Mouse (Mus musculus) stomach, embryonic 15.5 days (tissue): ENCODE data around the gene Gm26897. TPM values are rescaled to one million over a fixed set of nuclear protein-coding genes. Genes with fewer than 3 reads are reported as not detected.

Source experiments
- ATAC-seq: fragments of 200-750 bp; cut with Nextera tagmentation; 2 replicates; pipeline ENCODE4 v1.8.0; 2017; ENCODE audit warnings: low read depth, moderate number of reproducible peaks, moderate TSS enrichment; ENCODE audit not compliant: insufficient read depth, low FRiP score
- H3K27ac ChIP-seq: fragments of 300-500 bp; sonication (generic); 2 replicates; pipeline ENCODE4 v1.5.1; 2015; ENCODE audit warnings: mild to moderate bottlenecking, inconsistent platforms
- H3K27me3 ChIP-seq: fragments of 300-500 bp; sonication (generic); replicated peaks from 2 replicates; pipeline ENCODE4 v1.6.1; 2015; ENCODE audit warnings: inconsistent platforms
- H3K36me3 ChIP-seq: fragments of 300-500 bp; sonication (generic); 2 replicates; pipeline ENCODE4 v1.6.1; 2015; ENCODE audit warnings: inconsistent platforms
- H3K4me1 ChIP-seq: fragments of 300-500 bp; sonication (generic); 2 replicates; pipeline ENCODE4 v1.6.1; 2015; ENCODE audit warnings: inconsistent platforms
- H3K4me2 ChIP-seq: fragments of 300-500 bp; sonication (generic); 2 replicates; pipeline ENCODE4 v1.6.1; 2015; ENCODE audit warnings: mild to moderate bottlenecking, inconsistent platforms
- H3K4me3 ChIP-seq: fragments of 300-500 bp; sonication (generic); replicated peaks from 2 replicates; pipeline ENCODE4 v1.5.1; 2015; ENCODE audit warnings: inconsistent platforms
- H3K9ac ChIP-seq: fragments of 300-500 bp; sonication (generic); 2 replicates; pipeline ENCODE4 v1.6.1; 2015; ENCODE audit warnings: inconsistent platforms
- H3K9me3 ChIP-seq: fragments of 300-500 bp; sonication (generic); 2 replicates; pipeline ENCODE4 v1.6.1; 2016; ENCODE audit warnings: inconsistent platforms
- WGBS: fragments of 180-500 bp; shearing (Covaris S2); methylation state at CpG from one replicate; pipeline ENCODE4 v1.1.7; 2015; 5-methylcytosine and 5-hydroxymethylcytosine counted together
- polyA plus RNA-seq: library from polyadenylated mRNA; unstranded; fragments of >200 nt; fragmentation: Nextera tagmentation; extraction: Ambion mirVana; gene quantifications from 2 replicates; pipeline ENCODE4 v1.2.1, GENCODE M21; 2015

Gm26897 gene
- polyA plus RNA-seq = not detected in 2 replicates

DNA sequence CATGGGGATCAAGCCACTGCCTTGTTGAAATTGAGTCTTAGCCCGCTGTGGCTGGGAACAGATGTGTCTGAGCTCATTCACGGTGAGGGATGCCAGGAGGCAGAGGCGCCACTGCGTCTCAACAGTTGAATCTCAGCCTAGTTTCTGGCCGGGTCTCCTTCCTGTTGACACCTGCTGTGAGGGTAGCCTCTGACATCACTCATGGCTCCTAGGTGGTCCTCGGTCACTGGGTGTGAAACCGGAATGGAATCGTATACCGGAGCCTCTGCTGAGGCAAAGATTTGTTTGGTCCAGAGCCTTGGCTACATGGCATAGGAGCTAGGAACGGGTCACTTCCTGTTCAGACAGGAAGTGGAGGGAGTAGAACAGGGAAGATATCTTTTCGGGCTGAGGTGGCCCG is at the start of gene Gm26897:
TSS of gene Gm26897 (plus strand) at position 74 of the 400 bp plus-strand sequence.
- no peak for ATAC-seq
- Histone ChIP-seq H3K36me3 (no peaks in the 10 kb centered on the region), H3K4me1 (no peaks in the 10 kb centered on the region), H3K9ac (no peak within 1 kb of the TSS), H3K4me3 (no peak within 1 kb of the TSS), H3K27me3 (no peaks in the 10 kb centered on the region), H3K27ac (no peak within 1 kb of the TSS), H3K9me3 (no peaks in the 10 kb centered on the region), H3K4me2 (no peak within 1 kb of the TSS)
- 85% methylated on average over 12 of the region's 12 CpGs for WGBS

DNA sequence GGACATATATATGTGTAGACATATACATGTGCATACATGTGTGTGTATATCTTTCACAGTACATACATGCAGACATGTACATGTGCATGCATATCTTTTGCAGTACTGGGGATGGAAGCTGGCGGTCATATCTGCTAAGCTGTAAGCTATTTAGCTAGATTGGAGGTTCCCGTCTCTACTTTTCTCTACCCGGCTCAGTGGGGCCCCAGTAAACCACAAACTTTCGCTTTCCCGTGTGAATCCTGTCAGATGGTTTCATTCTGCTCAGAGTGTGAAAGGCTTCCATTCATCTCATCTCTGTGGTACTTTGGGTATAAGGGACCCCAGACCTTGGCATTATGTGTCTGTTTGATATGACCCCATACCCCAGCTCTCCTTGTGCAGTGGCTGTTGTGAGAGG is 46.4 kb upstream of the Gm26897 start:
- no peak for ATAC-seq
- Histone ChIP-seq H3K4me2 (no peak overlapping the region), H3K4me3 (no peak overlapping the region), H3K9ac (no peak overlapping the region), H3K4me1 (no peaks in the 10 kb centered on the region), H3K27me3 (0 out of 2 replicates have a peak, but pooled peaks cover 3% of the 10 kb centered on the region), H3K9me3 (no peaks in the 10 kb centered on the region), H3K27ac (no peak overlapping the region), H3K36me3 (no peaks in the 10 kb centered on the region)
- 57% methylated on average over 5 of the region's 5 CpGs for WGBS

DNA sequence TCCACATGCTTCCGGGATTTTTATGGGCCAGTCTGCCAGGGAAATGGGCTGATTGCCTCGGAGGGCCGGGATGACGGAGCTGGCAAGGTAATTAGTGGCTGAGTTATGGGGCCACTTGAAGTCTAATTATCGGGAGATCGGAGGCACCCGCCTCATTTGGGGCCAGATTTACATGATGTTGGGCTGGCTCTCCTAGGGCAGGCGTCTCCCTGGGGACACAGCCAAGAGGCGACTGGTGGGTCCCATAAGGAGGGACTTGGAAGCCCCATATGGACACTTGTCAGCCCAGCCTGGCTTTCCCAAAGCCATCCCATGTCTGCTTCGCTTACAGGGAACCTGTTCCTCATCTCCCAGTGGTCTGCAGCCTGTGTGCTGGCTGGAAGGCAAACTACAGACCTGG is 45.1 kb upstream of the Gm26897 start:
- Histone ChIP-seq H3K27me3 (0 out of 2 replicates have a peak, but pooled peaks cover 3% of the 10 kb centered on the region), H3K27ac (no peak overlapping the region), H3K4me3 (no peak overlapping the region), H3K9ac (no peak overlapping the region), H3K4me2 (no peak overlapping the region), H3K4me1 (no peaks in the 10 kb centered on the region), H3K9me3 (no peaks in the 10 kb centered on the region), H3K36me3 (no peaks in the 10 kb centered on the region)
- no peak for ATAC-seq
- 74% methylated on average over 10 of the region's 10 CpGs for WGBS

DNA sequence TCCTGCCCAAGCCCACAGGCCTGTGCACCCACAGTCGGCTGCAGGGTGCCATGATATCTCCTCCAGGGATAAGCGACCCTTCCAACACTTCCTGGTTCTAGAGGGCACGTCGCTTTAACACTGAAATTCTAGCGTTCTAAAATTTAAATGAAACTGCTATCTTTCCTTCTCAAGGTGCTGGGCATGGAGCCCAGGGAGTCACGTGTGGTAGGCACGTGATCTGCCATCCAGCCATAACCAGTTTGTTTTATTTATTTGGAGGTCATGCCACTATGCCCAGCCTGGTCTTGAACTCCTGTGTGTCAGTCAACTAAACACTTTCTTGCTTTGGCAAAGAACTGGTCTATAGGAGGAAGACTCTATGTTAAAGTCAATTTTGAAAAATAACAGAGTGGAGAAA is 35.7 kb upstream of the Gm26897 start:
- 81% methylated on average over 7 of the region's 7 CpGs for WGBS
- ATAC-seq = no peak
- Histone ChIP-seq H3K9ac (no peak overlapping the region), H3K4me3 (no peak overlapping the region), H3K27ac (no peak overlapping the region), H3K4me1 (no peaks in the 10 kb centered on the region; the same call in 1 of the 2 replicates), H3K9me3 (no peaks in the 10 kb centered on the region), H3K36me3 (no peaks in the 10 kb centered on the region), H3K4me2 (no peak overlapping the region), H3K27me3 (no peaks in the 10 kb centered on the region)

DNA sequence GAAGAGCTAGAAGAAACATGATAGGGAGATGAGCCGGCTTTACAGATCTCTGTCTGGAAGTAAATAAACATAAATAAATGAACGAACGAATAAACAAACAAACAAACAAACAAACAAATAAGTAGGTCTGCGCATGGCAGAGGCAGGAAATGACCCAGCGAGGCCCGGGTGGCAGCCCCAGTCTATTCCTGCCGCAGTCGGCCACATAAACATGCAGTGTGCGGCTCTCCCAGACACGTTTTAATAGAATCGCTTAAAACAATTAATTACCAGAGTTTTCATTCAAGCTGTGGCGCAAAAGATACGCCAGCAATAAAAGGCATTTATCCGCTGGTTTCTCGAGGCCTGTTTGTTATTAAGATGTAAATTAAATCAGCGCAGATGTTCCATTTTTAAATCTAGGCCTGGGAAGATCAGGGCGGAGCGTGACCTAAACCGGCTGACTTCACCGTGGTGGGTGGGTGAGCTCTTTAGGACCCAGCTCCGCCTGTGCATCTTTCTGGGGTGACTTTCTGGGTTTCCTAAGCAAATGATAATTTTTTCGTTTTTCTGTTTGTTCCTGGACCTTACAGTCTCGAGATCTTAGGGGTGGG is 33.9 kb upstream of the Gm26897 start:
- ATAC-seq = no peak
- H3K27me3 ChIP-seq = no peaks in the 10 kb centered on the region
- WGBS = 75% methylated on average over 23 of the region's 23 CpGs

DNA sequence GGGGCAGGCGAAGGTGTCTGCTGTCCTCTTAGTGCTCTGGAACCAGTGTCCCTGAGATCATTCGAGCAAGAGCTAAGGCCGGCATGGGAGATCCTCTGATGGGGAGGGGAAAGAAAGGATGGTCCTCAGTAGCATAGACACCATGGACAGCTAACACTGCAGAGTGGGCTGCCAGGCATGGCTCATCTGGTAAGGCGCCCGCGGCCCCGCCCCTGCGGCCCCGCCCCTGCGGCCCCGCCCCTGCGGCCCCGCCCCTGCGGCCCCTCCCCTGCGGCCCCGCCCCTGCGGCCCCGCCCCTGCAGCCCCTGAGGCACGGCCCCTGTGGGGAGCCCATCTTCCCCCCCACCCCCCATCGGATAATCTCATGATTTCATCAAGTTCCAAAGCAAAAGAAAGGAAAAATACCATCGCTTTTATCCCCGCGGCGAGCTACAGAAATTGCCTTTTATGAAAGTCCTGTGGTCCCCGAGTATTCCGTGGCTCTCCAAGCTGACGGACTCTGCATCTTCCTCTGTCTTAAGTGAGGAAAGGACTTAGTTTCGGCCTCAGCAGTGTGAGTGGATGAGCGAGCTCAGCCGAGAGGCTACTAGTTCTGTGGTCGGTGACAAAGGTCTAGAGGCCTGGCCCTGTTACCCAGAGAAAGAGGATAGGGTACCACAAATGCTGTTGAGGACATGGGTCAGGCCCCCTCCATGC is 31.9 kb upstream of the Gm26897 start:
- peak overlapping the region; percentile 20 for H3K4me3 ChIP-seq
- no peaks in the 10 kb centered on the region for H3K36me3 ChIP-seq
- no peak overlapping the region for H3K9ac ChIP-seq
- H3K4me2 ChIP-seq = peak overlapping the region; percentile 50
- H3K4me1 ChIP-seq = no peaks in the 10 kb centered on the region; the same call in 1 of the 2 replicates
- peak overlapping the region; percentile 46 for H3K27ac ChIP-seq
- no peaks in the 10 kb centered on the region for H3K27me3 ChIP-seq
- WGBS = 5% methylated on average over 31 of the region's 31 CpGs
- no peaks in the 10 kb centered on the region for H3K9me3 ChIP-seq
- no peak for ATAC-seq

More for the DNA sequence above, 33.9 kb upstream of the Gm26897 start:
- no peaks in the 10 kb centered on the region for H3K36me3 ChIP-seq
- H3K27ac ChIP-seq = no peak overlapping the region
- H3K4me3 ChIP-seq = no peak overlapping the region
- H3K4me1 ChIP-seq = no peaks in the 10 kb centered on the region; the same call in 1 of the 2 replicates
- H3K9me3 ChIP-seq = no peaks in the 10 kb centered on the region
- no peak overlapping the region for H3K4me2 ChIP-seq
- H3K9ac ChIP-seq = no peak overlapping the region

DNA sequence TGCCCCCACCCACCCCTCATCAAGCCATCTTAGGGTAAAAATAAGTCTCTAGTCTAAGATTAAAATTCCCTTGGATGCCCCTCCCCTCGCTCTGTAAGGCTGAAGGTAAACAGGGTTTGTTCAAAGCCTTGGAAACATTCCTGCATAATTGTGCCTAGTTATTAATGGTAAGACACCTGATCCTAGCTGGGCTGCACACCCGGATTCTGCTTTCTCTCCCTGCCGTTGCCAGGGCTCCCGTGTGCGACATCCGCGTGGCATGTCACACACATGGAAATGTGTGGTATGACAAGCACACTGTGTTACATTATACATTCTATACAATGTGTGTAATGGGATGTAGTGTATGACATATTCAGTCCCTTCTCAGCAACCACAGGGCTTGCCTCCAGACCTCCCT is 30.1 kb upstream of the Gm26897 start:
- no peaks in the 10 kb centered on the region; the same call in 1 of the 2 replicates for H3K4me1 ChIP-seq
- H3K36me3 ChIP-seq = no peaks in the 10 kb centered on the region
- no peak overlapping the region for H3K4me3 ChIP-seq
- H3K27me3 ChIP-seq = no peaks in the 10 kb centered on the region
- H3K9ac ChIP-seq = no peak overlapping the region
- no peak overlapping the region for H3K4me2 ChIP-seq
- ATAC-seq = no peak
- H3K27ac ChIP-seq = no peak overlapping the region
- no peaks in the 10 kb centered on the region for H3K9me3 ChIP-seq
- WGBS = 76% methylated on average over 7 of the region's 7 CpGs

DNA sequence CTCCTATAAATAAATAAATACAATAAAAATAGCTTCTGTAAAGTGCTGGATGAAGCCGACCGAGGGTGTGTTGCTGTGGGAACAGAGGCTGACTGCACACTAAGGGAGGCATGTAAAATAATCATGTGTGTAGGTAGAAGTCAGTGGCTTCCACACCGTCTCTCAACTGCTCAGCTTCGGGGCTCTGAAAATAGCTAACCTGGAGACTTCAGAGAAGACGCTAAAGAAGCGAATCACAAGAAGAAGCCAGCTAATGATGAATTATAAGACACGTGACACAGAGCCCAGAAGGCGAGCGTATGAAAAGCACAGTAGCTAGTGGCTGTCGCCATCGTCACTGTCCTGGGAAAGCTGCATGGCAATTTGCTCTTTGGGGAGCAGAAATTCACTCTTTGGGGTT is 29.4 kb upstream of the Gm26897 start:
- Histone ChIP-seq H3K4me1 (no peaks in the 10 kb centered on the region; the same call in 1 of the 2 replicates), H3K4me2 (no peak overlapping the region), H3K4me3 (no peak overlapping the region), H3K27ac (no peak overlapping the region), H3K27me3 (no peaks in the 10 kb centered on the region), H3K9me3 (no peaks in the 10 kb centered on the region), H3K9ac (no peak overlapping the region), H3K36me3 (no peaks in the 10 kb centered on the region)
- WGBS = 73% methylated on average over 11 of the region's 11 CpGs
- no peak for ATAC-seq

DNA sequence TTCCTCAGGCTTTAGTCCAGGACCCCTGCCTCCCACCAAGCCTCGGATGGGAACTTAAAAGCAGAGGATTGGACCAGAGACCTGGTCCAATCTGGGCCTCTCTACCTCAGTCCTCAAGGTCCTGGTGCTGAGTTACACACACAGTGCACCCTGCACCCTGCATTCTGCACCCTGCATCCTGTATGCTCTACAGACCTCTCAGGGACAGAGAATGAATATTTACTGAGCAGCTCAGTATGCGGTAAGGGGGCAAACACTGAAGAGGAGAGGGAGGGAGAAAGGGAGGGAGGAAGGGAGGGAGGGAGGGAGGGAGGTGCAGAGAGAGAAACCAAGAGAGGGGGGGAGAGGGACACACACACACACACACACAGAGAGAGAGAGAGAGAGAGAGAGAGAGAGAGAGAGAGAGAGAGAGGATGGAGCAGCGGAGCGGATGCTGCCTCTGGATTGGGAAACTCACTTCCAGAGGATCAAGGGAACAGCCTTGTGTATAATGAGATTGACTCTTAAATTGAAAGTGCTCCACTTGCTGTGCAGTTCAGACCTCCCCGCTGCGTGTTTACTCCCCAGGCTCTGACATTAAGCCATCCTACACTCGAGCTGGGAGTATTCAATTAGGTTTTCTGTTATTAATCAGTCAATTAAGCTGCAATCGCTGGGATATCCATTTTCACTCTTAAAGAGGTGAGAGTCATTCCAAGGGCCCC is 24.4 kb upstream of the Gm26897 start:
- Histone ChIP-seq H3K9ac (no peak overlapping the region), H3K4me1 (0 out of 2 replicates have a peak, but pooled peaks cover 2% of the 10 kb centered on the region), H3K36me3 (no peaks in the 10 kb centered on the region), H3K9me3 (no peaks in the 10 kb centered on the region), H3K27ac (no peak overlapping the region), H3K27me3 (no peaks in the 10 kb centered on the region), H3K4me3 (no peak overlapping the region), H3K4me2 (no peak overlapping the region)
- no peak for ATAC-seq
- 32% methylated on average over 8 of the region's 8 CpGs for WGBS

DNA sequence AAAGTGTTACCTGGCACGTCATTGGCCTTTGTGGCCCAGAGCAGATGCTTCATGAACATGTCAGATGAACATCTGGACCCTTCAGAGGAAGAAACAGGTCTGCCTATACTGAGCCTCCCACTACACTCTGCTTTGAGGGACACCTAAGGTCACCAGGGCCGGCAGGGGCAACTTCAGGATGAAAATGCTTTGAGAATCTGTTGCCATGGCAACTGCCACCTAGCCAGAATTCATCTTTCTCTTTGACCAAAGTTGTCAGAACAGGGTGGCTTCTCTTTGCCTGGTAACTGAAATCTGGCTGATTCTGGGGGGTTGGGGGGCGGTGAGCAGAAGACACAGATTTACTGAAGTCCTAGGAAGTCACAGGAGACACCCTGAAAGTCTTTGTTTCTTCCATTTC is 14.7 kb upstream of the Gm26897 start:
- H3K4me3 ChIP-seq = no peak overlapping the region
- no peaks in the 10 kb centered on the region for H3K9me3 ChIP-seq
- no peak for ATAC-seq
- H3K27me3 ChIP-seq = no peaks in the 10 kb centered on the region
- H3K36me3 ChIP-seq = no peaks in the 10 kb centered on the region
- 56% methylated on average over 3 of the region's 3 CpGs for WGBS
- H3K9ac ChIP-seq = no peak overlapping the region
- no peak overlapping the region for H3K27ac ChIP-seq
- no peaks in the 10 kb centered on the region for H3K4me1 ChIP-seq
- H3K4me2 ChIP-seq = no peak overlapping the region

DNA sequence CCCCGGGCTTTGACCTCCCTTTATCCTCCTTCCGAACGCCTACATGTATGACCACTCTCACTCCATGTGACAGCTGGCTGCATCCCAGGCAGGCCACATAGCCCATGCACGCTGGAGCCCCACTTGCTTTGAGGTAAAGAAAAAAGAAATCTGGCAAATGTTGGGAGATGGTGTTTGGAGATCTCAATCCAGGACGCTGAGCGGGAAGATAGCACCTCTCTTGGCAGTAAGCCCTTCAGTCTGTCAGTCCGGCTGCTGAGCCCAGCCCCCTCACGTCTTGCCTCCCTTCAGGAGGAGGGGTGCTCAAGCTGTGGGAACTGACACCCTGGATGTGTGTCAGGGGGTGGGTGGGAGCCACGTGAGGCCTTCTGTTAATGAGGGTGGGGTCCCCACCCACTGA is 13.0 kb upstream of the Gm26897 start:
- no peaks in the 10 kb centered on the region for H3K9me3 ChIP-seq
- H3K9ac ChIP-seq = no peak overlapping the region
- no peak overlapping the region for H3K27ac ChIP-seq
- H3K27me3 ChIP-seq = no peaks in the 10 kb centered on the region
- H3K4me1 ChIP-seq = peaks cover 6% of the 10 kb centered on the region; the same call in 1 of the 2 replicates
- H3K4me3 ChIP-seq = no peak overlapping the region
- H3K36me3 ChIP-seq = no peaks in the 10 kb centered on the region
- ATAC-seq = no peak
- no peak overlapping the region for H3K4me2 ChIP-seq
- 51% methylated on average over 9 of the region's 9 CpGs for WGBS

DNA sequence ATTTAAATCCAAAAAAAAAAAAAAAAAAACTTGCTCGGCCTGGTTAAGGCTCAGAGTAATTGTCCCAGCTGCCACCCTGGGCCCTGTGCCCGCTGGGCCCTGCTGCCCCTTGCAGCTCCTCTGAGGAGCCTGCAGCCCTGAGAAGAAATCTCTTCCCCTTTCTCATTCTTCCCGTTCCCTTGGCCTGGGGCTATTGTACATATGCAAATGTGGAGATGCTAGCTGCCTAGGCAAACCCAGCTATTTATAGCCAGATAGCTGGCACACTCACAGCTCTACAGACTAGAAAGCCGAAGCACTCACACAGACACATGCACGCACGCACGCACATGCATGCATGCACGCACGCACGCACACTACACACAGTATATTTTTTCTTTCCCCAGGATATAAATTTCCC is 9.0 kb upstream of the Gm26897 start:
- no peaks in the 10 kb centered on the region for H3K9me3 ChIP-seq
- no peaks in the 10 kb centered on the region for H3K36me3 ChIP-seq
- H3K9ac ChIP-seq = no peak overlapping the region
- H3K4me2 ChIP-seq = no peak overlapping the region
- no peak overlapping the region for H3K27ac ChIP-seq
- H3K4me3 ChIP-seq = no peak overlapping the region
- WGBS = 72% methylated on average over 10 of the region's 10 CpGs
- H3K4me1 ChIP-seq = peaks cover 6% of the 10 kb centered on the region; the same call in 1 of the 2 replicates
- no peak for ATAC-seq
- no peaks in the 10 kb centered on the region for H3K27me3 ChIP-seq
